Mouse (Mus musculus) skeletal muscle tissue, postnatal 0 days (tissue): ENCODE results near the gene Tfrc. TPM values are rescaled to one million over a fixed set of nuclear protein-coding genes. Genes with fewer than 3 reads are reported as not detected.

Source experiments
- polyA plus RNA-seq: library from polyadenylated mRNA; unstranded; fragments of >200 nt; fragmentation: Nextera tagmentation; extraction: Ambion mirVana; gene quantifications from 2 replicates; pipeline ENCODE4 v1.2.1, GENCODE M21; 2015

Tfrc gene
- polyA plus RNA-seq = 37.9 and 40.3 TPM in 2 replicates

GRCm38 (mm10) chr16:32608712-32609400 is at the start of gene Tfrc:
Gene Tfrc, plus strand, starts transcription at chr16:32608920.

GRCm38 (mm10) chr16:32643661-32644061 is 34.9 kb downstream of the Tfrc start, which contains the start of gene Tnk2:
Gene Tnk2, plus strand, starts transcription at chr16:32643874.

Other genes starting within 250 kb of the Tfrc start
- not detected in 2 replicates for gene Tm4sf19, start 208.4 kb upstream of the Tfrc start, polyA plus RNA-seq
- gene Tctex1d2, start 189.2 kb upstream of the Tfrc start, polyA plus RNA-seq = 13.1 and 15.3 TPM in 2 replicates
- 43.1 and 43.9 TPM in 2 replicates for gene Pcyt1a, start 178.0 kb upstream of the Tfrc start, polyA plus RNA-seq
- 0.09 and 0.23 TPM in 2 replicates for gene Slc51a, start 121.0 kb upstream of the Tfrc start, polyA plus RNA-seq
- gene Zdhhc19, start 112.7 kb upstream of the Tfrc start, polyA plus RNA-seq = not detected in 2 replicates
- 14.7 and 16.7 TPM in 2 replicates for gene Tnk2, start 35.0 kb downstream of the Tfrc start, polyA plus RNA-seq
- gene Muc4, start 127.0 kb downstream of the Tfrc start, polyA plus RNA-seq = 0.12 TPM in 2 replicates
- 0.26 and 0.28 TPM in 2 replicates for gene Muc20, start 188.5 kb downstream of the Tfrc start, polyA plus RNA-seq
- not detected in 2 replicates for gene Smbd1, start 201.6 kb downstream of the Tfrc start, polyA plus RNA-seq